Mouse (Mus musculus): ENCODE measurements at regions not wholly inside any gene's neighbourhood (a gene's known extent, or its start where the extent isn't known, plus 50 kb on each side); places are given as distances from the start of the nearest gene placed in this dataset.

DNA sequence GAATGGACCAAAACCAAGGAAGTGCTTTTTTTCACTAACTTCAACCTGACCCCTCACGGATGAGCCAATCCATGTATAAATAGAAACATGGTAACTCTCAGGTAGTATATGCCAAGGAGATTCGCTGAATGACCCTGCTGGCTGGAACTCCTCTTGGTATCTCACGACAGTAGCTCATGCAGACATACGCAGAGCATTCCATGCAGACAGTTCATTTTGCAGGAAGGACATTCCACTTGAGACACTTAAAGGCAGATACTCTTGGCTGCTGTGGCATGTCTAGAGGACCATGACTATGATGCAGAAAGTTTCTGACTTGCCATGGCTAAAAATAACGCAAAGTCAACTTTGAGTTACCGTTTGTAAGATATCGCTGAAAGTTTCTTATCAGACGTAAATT is 195.6 kb upstream of the Pitx2 start:
- no peak for DNase-seq (ENCODE audit: low spot score in 2 of 2)

DNA sequence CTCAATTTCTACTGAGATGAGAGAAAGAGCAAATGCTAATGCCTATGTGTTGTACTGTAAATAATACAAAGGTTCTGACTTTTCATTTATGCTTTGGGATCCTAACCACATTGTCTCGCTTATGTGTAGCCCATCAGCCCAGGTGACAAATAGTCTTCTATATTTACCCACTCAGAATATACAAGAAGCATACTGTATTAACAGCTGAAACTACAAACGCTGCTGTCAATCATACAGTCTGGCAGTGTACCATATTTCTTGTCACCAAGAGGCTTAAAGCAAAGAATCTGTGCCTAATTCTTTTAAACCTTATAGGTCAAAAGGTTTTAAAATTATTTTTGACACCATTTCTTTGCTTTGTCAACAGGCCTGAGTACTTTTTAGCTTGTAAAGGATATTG is 160.8 kb upstream of the Pitx2 start:
- no peak for DNase-seq (ENCODE audit: low spot score in 2 of 2)

DNA sequence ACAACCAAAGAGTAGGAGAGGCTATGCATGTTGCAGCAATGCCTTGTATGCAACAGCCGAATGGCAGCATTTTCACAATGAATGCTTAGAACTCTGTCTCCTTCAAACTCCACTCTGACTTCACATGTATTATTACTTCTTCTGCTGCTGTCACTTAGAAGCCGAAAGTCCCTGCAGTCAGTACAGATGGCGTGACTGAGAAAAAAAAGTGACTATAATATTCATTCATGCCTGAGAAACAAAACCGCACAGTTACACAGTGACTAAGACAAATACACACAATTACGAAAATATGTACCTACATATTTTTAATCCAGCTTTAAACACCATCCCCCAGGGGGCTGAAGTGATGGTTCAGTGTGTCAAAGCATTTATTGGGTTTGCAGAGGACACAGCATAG is 154.8 kb upstream of the Pitx2 start:
- no peak for DNase-seq (ENCODE audit: low spot score in 2 of 2)

DNA sequence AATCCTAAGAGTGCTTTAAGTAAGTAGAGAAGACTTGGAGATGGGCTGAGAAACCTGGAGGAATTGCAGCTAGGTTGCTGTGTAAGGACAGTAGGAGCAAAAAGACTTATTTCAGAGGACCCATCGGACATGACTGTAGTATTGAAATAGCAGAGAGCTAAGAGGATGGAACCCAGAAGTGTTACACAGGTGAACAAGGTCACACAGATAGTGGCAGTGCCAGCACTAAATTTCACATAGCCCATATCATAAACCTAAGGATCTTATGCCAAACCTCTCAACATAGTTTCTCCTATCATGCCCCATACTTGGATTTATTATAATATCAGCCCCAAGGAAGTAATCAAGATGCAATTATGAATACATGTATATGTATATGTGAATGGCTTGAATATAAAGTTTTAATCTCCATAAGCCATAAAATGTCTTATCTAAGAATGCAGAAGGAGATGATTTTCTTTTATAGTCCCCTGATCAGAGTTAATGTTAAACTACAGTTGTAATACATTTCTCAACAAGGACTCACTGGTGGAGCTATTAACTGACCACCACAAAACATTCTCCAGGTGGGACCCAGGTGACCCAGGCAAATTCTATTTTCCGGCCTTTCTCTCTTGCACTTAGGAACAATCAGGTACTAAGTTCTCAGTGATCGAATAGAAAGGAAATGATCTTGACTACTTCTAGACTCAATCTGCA is 149.6 kb upstream of the Pitx2 start:
- no peak for DNase-seq (ENCODE audit: low spot score in 2 of 2)

DNA sequence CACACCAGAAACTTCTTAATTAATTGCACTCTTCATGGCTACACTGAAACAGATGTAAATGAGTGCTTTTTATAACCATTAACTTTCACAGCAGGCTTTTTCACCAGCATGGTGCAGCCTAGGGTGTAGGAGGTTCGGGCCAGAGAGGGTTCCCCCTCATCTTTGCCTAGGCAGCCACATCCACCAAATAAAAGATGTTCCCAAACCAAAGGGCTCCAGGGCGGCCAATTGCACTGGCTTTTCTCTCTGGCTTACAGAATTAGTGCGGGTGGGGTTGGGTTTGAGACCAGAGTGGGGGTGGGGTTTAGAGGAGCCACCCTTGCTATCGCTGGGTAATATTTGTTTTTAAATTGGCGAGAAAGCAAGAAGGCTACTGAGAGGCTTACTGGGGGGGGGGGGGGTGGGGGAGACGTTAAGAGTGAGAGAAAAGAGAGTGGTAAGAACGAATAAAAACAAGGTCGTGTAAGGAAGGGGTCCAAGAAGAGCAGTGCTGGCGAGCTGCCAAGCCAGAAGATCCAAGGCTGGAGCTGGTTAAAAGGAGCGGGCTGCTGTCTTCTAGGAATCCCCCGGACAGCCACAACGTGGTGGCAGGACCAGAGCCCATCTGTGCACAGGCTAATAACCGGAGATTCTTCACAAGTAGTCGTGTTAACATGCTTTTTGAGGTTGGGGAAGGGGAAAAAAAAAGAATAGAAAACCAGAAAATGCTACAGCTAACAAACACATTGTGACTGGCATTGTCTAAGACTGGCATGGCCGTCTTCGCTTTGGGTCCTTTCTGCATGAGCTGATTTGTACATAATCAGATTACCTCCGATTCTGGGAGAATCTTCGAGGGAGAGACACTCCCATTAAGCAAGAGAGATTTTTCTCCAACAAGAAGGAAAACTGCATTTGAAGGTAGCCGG is 134.0 kb upstream of the Pitx2 start:
- DNase-seq (ENCODE audit: low spot score in 2 of 2), result no peak

DNA sequence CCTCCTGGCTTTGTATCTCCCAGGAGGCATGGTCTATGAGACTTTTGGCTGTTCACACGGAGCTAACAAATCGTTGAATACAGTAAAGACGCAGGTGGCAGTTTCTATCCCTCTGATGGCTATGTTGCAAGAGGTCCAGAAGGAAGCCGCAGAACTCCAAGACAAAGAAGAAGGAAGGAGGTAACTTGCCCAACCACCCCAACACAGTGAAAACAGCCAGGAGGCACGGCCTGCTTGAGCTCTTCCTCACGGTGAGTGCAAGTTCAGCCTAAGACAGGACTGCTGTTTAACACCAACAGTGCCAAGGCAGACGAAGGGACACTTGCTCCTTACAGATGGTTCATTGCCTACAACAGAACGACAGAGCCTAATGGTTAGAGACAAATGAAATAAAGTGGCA is 130.0 kb upstream of the Pitx2 start:
- DNase-seq (ENCODE audit: low spot score in 2 of 2), result no peak

DNA sequence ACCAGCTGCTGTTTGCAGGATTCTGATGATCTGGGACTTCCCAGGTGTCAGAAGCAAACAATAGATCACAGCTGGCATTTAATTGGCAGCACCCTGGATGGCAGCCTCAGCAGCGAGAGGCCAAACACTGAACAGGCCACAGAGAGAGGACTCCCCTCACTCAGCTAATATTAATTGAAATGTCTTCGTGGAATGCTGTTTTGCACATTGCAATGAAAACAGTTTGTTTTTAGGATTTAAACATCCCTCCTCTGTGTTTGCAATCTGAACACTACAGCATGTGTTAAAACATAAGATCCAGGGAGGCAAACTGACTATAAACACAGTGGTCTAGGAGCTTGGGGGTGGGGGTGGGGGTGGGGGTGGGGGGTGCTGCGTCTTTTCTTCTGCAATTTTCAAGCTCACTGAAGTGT is 129.2 kb upstream of the Pitx2 start:
- DNase-seq (ENCODE audit: low spot score in 2 of 2), result no peak

DNA sequence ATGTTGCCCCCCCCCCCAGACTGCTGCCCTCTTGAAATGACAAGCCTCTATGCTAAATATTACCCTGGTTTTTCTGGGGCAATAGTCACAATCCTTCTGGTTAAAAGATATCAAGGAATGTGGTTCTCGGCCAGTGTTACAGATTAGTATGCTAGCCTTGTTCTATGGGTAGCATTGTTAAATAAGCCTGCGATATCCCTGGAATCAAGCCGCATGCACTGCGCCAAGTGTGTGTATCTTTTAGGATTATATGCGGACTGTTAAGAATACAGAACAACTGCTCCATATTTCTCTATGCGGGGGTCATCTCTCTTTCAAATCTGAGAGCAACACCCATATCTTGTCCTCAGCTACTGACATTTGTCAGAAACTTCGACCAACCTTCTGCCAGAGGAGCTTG is 128.7 kb upstream of the Pitx2 start:
- no peak for DNase-seq (ENCODE audit: low spot score in 2 of 2)

DNA sequence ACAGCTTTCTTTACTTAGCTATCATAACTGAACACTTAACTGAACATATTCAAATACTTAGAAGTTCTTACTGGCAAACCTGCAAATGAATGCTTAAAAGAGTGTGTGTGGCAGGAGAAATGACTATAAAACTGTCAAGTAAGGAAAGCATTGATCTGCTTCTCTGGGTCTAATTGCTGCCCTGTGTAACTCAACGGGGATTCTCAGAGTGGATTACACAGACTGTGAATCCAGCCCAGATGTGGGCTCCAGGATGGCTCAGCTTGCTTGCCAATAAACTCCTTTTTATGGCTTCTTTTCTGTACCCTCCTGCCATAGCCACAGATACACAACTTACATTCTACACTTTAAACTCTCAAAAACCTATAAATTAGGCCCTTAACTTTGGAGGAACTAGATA is 123.3 kb upstream of the Pitx2 start:
- no peak for DNase-seq (ENCODE audit: low spot score in 2 of 2)

DNA sequence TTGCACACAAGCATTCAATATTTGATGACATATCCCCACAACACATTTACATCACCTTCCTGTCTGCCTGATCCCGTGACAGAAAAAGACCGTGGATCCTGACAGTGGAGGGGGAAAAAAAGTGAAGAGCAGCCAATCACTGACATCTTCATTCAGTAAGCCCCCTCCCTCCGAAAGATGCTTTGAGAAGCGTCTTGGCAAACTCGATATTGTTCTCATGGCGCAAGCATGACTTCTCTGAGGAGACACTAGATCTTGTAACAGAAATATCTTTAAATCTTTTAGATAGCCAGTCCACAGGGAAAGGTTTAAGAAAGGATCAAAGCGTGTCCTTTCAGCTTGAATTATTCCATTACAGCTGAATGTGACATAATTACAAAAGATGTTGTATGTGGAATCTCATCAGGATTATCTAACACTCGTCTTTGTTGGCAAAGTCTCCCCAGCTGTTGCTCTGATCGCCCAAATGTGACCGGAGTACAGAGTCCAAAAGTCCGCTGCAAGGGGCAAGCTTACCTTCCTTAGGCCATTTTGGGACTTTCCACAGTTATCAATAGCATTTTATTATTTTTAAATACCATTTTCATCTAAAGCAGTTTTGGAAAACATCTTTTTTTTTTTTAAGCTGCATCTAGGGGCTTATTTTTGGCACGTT is 95.8 kb upstream of the Pitx2 start:
- DNase-seq (ENCODE audit: low spot score in 2 of 2), result no peak

DNA sequence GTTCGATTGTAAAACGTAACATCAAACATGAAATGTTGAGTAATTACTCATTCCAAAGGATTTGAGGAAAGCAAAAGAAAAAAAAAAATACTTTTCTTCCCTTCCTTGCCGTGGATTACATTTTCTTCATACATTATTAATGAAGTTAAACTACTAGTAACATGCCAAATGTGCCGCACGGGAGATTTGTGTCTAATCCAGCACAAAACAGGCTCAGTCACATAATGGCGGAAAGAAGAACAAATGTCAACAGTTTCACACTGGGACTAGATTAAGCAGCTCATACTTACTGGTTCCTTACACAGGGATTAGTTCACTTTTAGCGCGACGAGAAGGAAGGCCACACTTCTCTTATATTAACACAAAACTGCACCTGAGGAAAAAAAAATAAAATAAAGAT is 94.9 kb upstream of the Pitx2 start:
- DNase-seq (ENCODE audit: low spot score in 2 of 2), result no peak

DNA sequence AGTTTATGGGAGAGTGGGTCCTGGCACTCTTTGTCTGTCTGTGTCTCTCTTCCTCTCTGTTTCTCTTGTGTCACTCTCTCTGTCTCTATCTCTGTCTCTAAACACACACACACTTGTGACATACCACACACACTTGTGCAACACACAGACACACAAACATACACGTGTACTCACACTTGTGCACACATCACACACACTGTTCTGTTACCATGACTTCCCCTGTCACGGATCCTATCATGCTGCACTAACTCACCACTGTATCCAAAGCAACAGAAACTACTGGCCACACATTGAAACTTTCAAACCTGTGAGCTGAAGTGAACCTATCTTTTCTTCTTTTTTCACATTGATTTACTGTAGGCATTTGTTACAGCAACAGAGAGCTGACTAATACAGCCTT is 93.5 kb upstream of the Pitx2 start:
- no peak for DNase-seq (ENCODE audit: low spot score in 2 of 2)

DNA sequence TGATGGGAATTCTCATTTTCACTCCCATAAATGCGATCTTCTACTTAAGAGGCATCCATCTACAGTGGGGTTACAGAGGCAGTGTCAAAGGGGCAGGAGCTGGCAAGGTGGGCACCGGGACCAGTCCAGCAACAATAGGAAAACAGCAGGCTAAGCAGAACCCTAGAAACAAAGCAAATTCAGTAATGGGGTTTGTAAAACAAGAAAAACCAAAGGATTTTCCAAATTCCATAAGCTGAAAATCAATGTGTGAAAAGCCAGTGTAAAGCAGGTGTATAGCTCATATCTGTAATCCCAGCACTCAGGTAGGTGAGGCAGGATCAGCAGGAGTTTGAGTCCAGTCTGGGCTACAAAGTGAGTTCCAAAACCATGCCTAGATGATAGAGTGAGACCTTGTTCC is 69.2 kb upstream of the Pitx2 start:
- no peak for DNase-seq (ENCODE audit: low spot score in 2 of 2)

DNA sequence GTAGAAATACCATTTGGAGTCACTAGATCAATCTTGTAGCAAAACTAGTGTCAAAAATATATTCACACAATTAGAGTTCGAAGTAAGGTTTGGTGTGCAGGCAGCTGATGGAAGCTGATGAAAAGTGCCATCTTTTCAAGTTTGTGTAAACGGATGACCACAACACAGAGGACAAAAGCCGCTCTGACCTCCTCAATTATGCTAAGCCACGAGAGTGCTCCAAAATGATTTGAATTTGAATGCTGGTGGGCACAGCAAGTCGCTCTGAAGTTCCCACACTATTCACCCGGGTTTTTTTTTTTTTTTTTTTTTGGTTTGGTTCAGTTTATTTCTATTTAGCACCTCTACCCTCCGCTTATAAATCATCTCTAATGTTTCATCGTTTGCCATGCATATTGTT is 68.5 kb upstream of the Pitx2 start:
- no peak for DNase-seq (ENCODE audit: low spot score in 2 of 2)

DNA sequence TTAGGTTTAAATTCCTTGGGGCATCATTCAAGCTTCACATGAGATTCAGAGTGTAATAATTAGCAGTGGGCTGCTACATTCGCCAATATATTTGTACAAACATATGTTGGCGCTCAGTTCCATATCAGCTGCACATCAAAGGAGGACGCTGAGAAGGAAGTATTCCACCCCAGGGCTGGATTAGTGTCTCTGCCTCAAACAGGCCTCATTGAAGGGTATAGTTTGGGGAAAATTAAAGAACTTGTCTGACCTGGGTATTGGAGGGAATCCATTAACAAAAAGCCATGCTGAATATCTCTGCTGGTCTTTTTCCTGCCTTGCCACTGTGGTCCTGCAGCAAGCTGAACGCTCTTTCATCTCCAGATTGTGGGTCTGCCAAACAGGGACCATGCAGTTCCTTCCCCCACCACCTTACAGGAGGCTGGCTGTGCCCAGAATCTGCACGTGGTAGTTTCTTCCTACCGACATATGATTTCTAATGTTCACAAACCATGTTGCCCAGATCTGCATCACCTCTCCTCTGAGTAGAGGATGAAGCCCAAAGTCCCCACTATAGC is 67.7 kb upstream of the Pitx2 start:
- no peak for DNase-seq (ENCODE audit: low spot score in 2 of 2)

Measured in gastrocnemius, adult 8-10 months (tissue).